Mouse (Mus musculus) activated CD4-positive, CD25-positive, alpha-beta regulatory T cell (primary cell): Measurements from ENCODE around the gene Duox2. TPM values are rescaled to one million over a fixed set of nuclear protein-coding genes. Genes with fewer than 3 reads are reported as not detected.

Experiments used
- polyA plus RNA-seq, 2 experiments: library from polyadenylated mRNA; unstranded; fragments of 100-300 nt; shearing (Covaris generic); gene quantifications; one replicate each; pipeline ENCODE4 v1.2.1; 2017

The Duox2 gene
- not detected for polyA plus RNA-seq

DNA sequence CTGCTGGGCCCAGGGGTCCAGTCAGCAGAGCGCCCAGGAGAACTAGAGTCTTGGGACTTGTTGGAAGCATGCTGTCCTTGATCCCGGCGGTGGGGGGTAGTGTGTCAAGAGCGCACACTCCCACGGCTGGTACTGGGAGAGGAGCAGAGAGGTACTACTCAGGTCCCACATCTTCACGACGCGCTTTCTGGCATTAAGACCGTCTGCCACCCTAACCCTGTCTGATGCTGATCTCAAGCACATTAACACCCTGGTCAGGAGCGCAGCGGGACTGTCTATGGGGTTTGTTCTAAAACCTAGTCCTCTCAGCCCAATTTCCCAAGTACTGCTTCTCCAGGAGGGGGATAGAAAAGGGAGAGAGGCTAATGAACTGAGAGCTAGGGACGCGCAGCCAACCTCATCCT is at the start of gene Duox2:
Gene Duox2, minus strand, starts transcription at position 354 of the 404 bp plus-strand sequence.

DNA sequence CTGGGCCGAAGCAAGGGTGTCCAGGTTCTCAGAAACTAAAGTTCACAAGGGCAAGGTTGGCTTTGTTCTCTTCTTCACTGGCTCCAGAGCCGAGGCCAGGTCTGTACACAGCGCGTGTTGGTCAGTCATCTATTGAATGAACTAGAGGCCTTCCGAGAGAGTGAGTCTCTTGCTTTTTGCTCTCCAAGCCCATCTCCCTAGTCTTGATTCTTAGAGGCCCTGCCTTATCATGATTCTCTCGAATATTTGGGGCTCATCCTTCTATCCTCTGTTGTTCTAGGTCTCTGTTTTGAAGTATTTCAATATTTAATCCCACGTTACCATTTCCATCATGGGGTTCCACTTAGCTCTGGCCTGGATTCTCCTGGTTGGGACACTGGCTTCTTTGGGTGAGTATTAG is 17.1 kb upstream of the Duox2 start, which contains the start of gene Duox1:
Gene Duox1, plus strand, starts transcription at position 301 of the 400 bp plus-strand sequence.

DNA sequence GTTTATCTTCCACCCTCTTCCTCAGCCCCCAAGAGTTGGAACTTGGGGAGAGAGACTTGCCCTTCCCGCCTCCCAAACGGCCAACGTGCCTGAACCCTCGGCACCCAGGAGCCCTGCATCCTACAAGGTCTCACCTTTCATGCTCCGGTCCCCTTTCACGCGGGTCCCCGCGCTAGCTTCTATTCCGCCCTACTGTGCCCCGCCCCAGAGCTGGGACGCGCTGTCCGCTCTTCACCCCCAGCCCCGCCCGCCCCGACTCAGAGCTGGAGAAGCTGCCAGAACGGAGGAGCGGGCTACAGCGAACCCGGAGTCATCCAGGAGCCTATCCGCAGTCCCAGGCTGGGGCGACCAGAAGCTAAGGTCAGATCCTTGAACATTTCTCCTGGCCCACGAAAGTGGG is 15.3 kb upstream of the Duox2 start, which contains the start of gene Duoxa1:
Gene Duoxa1, minus strand, starts transcription at position 195 of the 400 bp plus-strand sequence.

DNA sequence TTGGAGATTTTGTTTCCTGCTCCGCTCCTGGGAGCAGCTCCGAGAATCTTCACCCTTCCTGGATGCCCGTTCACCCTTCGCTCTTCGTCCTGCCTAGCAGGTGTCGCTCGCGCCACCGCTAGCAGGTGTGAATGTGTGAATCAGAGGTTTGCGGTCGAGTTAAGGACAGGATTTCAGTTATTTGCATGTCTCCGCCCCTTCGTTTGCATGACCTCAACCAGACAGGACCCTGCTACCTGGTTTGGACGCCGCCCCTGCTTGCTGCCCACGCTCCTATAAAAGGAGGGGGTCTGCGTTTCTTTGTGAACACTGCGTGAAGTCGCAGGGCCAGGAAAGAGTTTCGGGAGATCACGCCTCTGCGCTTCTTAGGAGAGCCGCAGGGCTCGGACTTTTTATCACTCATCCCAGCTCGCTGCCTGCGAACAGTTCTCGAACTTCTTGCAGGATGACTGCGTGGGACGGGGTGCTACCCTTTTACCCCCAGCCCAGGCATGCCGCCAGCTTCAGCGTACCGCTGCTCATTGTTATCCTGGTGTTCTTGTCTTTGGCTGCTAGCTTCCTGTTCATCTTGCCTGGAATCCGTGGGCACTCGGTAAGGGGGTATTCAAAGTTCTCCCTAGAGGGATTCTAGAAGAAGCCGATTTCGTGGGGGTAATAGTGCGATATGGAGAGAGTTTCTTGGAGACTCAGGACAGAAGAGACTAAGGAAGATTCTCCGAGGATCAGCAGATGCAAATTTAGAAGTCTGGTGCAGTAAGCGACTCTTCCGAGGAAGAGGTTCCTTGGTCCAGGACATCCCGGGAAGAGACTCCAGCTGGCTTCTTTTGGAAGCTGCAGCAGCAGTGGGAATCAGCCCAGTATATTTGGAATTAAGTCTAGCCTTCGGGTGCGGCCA is 594 bp upstream of the Duox2 start, which contains the start of gene Duoxa2:
Gene Duoxa2, plus strand, starts transcription at position 305 of the 895 bp plus-strand sequence.

DNA sequence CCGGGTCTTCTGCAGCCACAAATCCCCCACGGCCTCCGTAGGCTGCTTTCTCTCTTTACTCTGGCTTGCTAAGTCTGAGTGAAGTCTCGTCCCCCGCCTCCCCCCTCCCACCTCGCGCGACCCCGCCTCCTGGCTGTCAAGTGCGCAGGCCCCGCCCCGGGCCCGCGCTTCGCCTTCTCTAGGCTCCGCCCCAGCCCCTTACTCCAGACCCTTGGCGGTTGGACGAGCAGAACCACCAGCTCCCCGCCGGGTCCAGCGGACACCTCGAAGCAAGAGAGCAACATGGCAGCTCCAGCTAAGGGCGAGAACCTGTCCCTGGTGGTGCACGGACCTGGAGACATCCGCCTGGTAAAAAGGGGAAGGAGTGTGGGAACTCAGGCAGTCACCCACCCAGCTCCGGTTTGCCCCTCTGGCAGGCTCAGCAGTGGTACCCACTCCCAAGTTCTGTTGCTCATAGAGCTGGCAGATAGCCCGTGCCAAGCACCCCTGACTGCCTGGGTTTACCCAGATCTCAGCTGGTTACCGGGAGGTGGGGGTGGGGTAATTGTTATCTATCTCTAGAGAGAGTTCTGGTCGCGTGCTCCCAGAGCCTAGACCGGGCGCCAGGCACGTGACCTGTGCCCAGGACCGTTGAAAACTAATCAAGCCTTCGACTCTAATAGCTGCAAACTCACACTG is 63.5 kb downstream of the Duox2 start, which contains the start of gene Sord:
Gene Sord, plus strand, starts transcription at position 139 of the 678 bp plus-strand sequence.

Other genes starting within 250 kb of the Duox2 start
- gene Spg11, start 180.1 kb downstream of the Duox2 start, polyA plus RNA-seq = 10 to 100 TPM in 1 of 2 experiments, 1 to 10 TPM in 1; 8.8 to 18.1 TPM
- gene B2m, start 150.8 kb downstream of the Duox2 start, polyA plus RNA-seq = over 10,000 TPM in 1 of 2 experiments, 1,000 to 10,000 TPM in 1; 7,428 to 10,506 TPM
- under 1 TPM; 0.30 to 0.60 TPM for gene Trim69, start 137.7 kb downstream of the Duox2 start, polyA plus RNA-seq
- 1 to 10 TPM in 1 of 2 experiments, under 1 TPM in 1; 0.63 to 6.6 TPM for gene Patl2, start 112.3 kb downstream of the Duox2 start, polyA plus RNA-seq
- under 1 TPM in 1 of 2 experiments, not detected in 1; 0.50 TPM for gene Terb2, start 112.2 kb downstream of the Duox2 start, polyA plus RNA-seq
- gene Sord, start 63.7 kb downstream of the Duox2 start, polyA plus RNA-seq = 1 to 10 TPM; 5.6 to 9.4 TPM
- gene Duoxa2, start 451 bp upstream of the Duox2 start, polyA plus RNA-seq = not detected
- gene Duoxa1, start 15.3 kb upstream of the Duox2 start, polyA plus RNA-seq = not detected
- not detected for gene Duox1, start 17.2 kb upstream of the Duox2 start, polyA plus RNA-seq
- 1 to 10 TPM; 4.6 to 6.4 TPM for gene Shf, start 70.7 kb upstream of the Duox2 start, polyA plus RNA-seq
- 100 to 1,000 TPM; 103 to 155 TPM for gene Slc28a2, start 128.0 kb upstream of the Duox2 start, polyA plus RNA-seq
- gene Gm14085, start 186.5 kb upstream of the Duox2 start, polyA plus RNA-seq = 10 to 100 TPM in 1 of 2 experiments, 1 to 10 TPM in 1; 1.8 to 18.0 TPM